Mouse (Mus musculus): ENCODE data around the gene 1700029P11Rik. TPM values are rescaled to one million over a fixed set of nuclear protein-coding genes. Genes with fewer than 3 reads are reported as not detected.

The 1700029P11Rik gene
- polyA plus RNA-seq, 1 experiment from 2014 or later = not detected

DNA sequence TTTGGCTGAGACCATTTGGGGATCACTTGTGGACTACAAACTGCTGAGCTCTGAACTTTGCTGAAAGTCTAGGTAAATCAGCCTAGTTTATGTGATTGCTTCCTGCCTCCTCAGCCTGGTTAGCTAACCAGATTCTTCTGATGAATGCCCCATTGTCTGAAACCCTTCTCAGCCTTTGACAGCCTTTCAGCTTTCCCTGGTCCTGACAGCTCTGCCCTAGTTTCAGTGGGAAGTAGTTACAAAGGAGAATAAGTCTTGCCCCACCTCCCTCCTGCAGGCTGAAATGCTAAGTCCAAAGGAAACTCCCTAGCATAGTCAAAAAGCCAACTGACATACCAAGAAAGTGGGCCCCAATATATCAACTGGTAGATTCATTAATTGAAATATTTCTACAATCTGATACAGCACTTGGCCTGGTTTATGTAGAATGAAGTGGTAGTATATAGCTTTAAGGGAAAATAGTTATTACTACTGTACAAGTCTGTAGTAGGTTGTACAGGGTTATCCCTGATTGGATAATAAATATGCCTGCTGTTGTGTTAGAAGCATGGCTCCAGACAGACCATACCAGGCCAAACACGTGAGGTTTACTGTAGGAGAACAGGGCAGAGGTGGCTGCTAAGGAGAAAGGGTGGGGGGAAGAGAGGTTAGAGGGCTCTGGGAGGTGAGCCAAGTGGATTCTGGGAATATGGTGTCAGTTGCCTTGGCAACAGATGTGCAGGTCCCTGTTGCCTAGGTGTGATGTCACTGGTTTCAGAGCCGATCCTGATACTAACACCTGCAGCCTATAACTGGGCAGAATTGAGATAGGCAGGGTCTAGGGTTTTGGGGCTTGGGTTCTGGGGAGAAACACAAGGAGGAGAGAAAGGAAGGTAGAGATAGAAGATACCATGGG, 5.2 kb downstream of the 1700029P11Rik start:
- no peaks in the 10 kb centered on the region for H3K4me1 ChIP-seq (replicated peaks; ENCODE audit: control insufficient read depth, insufficient read depth, low read length)
- DNase-seq (ENCODE audit: low spot score) (no peak), ATAC-seq (replicated peaks; ENCODE audit: low FRiP score, low TSS enrichment, low read depth) (no peak)
- H3K4me3 ChIP-seq (ENCODE audit: low read depth, low read length) = no peak overlapping the region
- 55% methylated on average over 2 of the region's 2 CpGs for WGBS
- no peaks in the 10 kb centered on the region for H3K27me3 ChIP-seq (replicated peaks; ENCODE audit: control insufficient read depth, insufficient read depth, low read length)
- H3K36me3 ChIP-seq (ENCODE audit: control insufficient read depth, insufficient read depth, low read length) = no peaks in the 10 kb centered on the region
- H3K4me2 ChIP-seq (ENCODE audit: low read length) = no peak overlapping the region
- no peak overlapping the region for H3K9ac ChIP-seq (ENCODE audit: low read length)
- no peak overlapping the region for H3K27ac ChIP-seq (ENCODE audit: low read depth)
- H3K9me3 ChIP-seq (ENCODE audit: control insufficient read depth, low read length) = no peaks in the 10 kb centered on the region

DNA sequence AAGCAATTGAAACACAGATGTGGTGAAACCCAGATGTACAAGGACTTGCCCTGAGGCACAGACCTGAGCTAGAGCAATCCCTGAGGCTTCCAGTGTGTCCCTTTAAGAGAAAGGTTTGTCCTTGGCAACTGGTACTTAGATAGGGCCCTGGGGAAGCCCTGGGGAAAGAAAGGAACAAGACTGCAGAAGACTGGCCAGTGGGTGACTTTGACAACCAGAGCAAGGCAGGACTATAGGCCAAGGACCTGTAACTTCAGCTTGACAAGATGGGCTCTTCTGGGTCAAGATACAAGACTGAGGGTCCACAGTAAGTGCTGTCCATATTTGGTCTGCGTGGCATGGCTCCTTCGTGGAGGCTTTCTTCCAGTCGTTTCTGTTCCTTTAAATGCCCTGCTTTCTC, 7.3 kb downstream of the 1700029P11Rik start, which contains the start of gene Xrcc6:
Gene Xrcc6 (plus strand): TSS at position 190 of the 400 bp plus-strand sequence.
- Histone ChIP-seq H3K36me3 (ENCODE audit: control insufficient read depth, insufficient read depth, low read length) (0 out of 2 replicates have a peak, but pooled peaks cover 2% of the 10 kb centered on the region), H3K4me2 (ENCODE audit: low read length) (no peak within 1 kb of the TSS), H3K27ac (ENCODE audit: low read depth) (no peak within 1 kb of the TSS), H3K9me3 (ENCODE audit: control insufficient read depth, low read length) (no peaks in the 10 kb centered on the region), H3K27me3 (replicated peaks; ENCODE audit: control insufficient read depth, insufficient read depth, low read length) (no peaks in the 10 kb centered on the region), H3K4me1 (replicated peaks; ENCODE audit: control insufficient read depth, insufficient read depth, low read length) (no peaks in the 10 kb centered on the region), H3K9ac (ENCODE audit: low read length) (no peak within 1 kb of the TSS), H3K4me3 (ENCODE audit: low read depth, low read length) (no peak within 1 kb of the TSS)
- no peak for DNase-seq (ENCODE audit: low spot score)
- no peak for ATAC-seq (replicated peaks; ENCODE audit: low FRiP score, low TSS enrichment, low read depth)
- 82% methylated on average over 3 of the region's 3 CpGs for WGBS

DNA sequence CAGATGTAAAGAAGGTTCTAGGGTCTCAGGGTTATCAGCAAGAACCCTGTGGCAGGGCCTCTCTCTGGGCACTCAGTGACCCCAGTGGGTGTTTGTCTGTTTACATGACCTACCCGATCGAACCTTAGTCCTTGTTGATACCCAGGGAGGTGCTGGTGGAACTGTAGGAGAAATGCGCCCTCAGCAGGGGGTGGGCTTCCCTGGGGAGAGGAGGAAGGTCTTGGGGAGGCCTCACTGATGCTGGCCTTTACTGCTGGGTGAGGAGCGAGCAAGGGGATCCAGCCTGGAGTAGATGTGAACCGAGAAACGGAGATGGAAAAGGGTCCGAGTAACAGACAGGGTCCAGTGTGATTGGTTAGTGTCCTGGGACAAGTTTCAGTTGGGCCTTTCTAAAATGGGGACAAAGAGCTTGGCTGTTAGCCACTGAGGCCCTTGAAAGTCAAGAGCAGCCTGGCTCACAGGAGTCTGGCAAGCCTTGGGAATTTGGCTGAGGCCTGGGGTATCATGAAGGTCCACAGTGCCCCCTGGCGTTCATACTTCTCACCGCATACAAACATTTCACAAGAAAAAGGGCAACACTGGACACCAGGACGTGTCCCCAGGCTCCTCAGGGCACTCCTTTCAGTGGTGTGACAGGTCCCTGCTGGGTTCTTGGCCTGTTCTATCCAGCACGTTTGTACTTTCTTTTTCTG, 9.2 kb downstream of the 1700029P11Rik start:
- DNase-seq (ENCODE audit: low spot score) (peak; percentile 94), ATAC-seq (replicated peaks; ENCODE audit: low FRiP score, low TSS enrichment, low read depth) (no peak)
- no peaks in the 10 kb centered on the region for H3K9me3 ChIP-seq (ENCODE audit: control insufficient read depth, low read length)
- H3K36me3 ChIP-seq (ENCODE audit: control insufficient read depth, insufficient read depth, low read length) = peaks cover 18% of the 10 kb centered on the region
- no peak overlapping the region for H3K27ac ChIP-seq (ENCODE audit: low read depth)
- H3K27me3 ChIP-seq (replicated peaks; ENCODE audit: control insufficient read depth, insufficient read depth, low read length) = no peaks in the 10 kb centered on the region
- WGBS = 50% methylated on average over 11 of the region's 11 CpGs
- no peak overlapping the region for H3K4me2 ChIP-seq (ENCODE audit: low read length)
- H3K4me3 ChIP-seq (ENCODE audit: low read depth, low read length) = no peak overlapping the region
- no peak overlapping the region for H3K9ac ChIP-seq (ENCODE audit: low read length)
- H3K4me1 ChIP-seq (replicated peaks; ENCODE audit: control insufficient read depth, insufficient read depth, low read length) = no peaks in the 10 kb centered on the region

DNA sequence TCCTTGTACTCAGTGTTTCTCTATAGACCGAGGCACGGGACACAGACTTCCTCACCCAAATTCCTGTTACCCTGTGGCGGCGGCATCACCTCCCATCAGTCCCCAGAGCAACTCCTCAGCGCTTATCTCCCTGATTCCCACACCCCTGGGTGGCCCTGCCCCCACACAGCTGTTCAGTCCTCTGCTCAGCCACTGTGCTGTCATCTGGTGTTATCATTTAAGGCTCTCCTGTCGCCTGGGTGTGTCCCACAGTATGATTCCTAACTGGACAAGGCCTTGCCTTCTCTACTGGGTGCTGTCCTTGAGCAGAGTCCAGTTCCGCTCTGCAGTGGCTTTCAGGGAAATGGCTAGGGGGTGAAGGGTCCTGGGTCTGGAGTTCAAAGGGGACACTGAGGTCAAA, 10.2 kb downstream of the 1700029P11Rik start:
- H3K27me3 ChIP-seq (replicated peaks; ENCODE audit: control insufficient read depth, insufficient read depth, low read length) = no peaks in the 10 kb centered on the region
- H3K27ac ChIP-seq (ENCODE audit: low read depth) = no peak overlapping the region
- WGBS = 49% methylated on average over 7 of the region's 7 CpGs
- no peak overlapping the region for H3K4me3 ChIP-seq (ENCODE audit: low read depth, low read length)
- no peaks in the 10 kb centered on the region for H3K9me3 ChIP-seq (ENCODE audit: control insufficient read depth, low read length)
- DNase-seq (ENCODE audit: low spot score) (no peak), ATAC-seq (replicated peaks; ENCODE audit: low FRiP score, low TSS enrichment, low read depth) (no peak)
- H3K9ac ChIP-seq (ENCODE audit: low read length) = no peak overlapping the region
- peaks cover 19% of the 10 kb centered on the region for H3K36me3 ChIP-seq (ENCODE audit: control insufficient read depth, insufficient read depth, low read length)
- no peak overlapping the region for H3K4me2 ChIP-seq (ENCODE audit: low read length)
- no peaks in the 10 kb centered on the region for H3K4me1 ChIP-seq (replicated peaks; ENCODE audit: control insufficient read depth, insufficient read depth, low read length)

DNA sequence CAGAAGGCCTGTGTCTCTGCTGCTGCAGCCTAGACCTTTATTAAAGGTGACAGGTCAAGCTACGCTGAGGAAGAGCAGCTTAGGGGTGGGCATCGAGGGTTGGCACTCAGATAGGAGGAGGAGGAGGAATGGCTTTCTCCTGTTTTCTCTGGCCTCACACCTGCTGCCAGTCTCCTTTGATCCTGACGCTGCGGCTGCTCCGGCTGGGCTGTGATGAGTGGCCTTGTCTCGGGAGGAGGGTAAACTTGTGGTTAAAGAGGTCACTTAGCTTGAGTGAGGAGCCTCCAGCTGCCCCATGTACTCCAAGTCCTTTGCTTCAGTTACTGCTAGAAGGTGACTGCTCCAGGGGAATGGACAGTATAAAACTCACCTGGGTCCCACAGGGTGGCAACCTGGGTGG, 13.7 kb downstream of the 1700029P11Rik start:
- no peak overlapping the region for H3K4me2 ChIP-seq (ENCODE audit: low read length)
- ATAC-seq (replicated peaks; ENCODE audit: low FRiP score, low TSS enrichment, low read depth) = no peak
- no peak overlapping the region for H3K27ac ChIP-seq (ENCODE audit: low read depth)
- no peaks in the 10 kb centered on the region for H3K9me3 ChIP-seq (ENCODE audit: control insufficient read depth, low read length)
- H3K4me1 ChIP-seq (replicated peaks; ENCODE audit: control insufficient read depth, insufficient read depth, low read length) = no peaks in the 10 kb centered on the region
- no peak overlapping the region for H3K4me3 ChIP-seq (ENCODE audit: low read depth, low read length)
- DNase-seq (ENCODE audit: low spot score) = no peak
- WGBS = 71% methylated on average over 6 of the region's 6 CpGs
- peaks cover 46% of the 10 kb centered on the region for H3K36me3 ChIP-seq (ENCODE audit: control insufficient read depth, insufficient read depth, low read length)
- H3K27me3 ChIP-seq (replicated peaks; ENCODE audit: control insufficient read depth, insufficient read depth, low read length) = no peaks in the 10 kb centered on the region
- no peak overlapping the region for H3K9ac ChIP-seq (ENCODE audit: low read length)

DNA sequence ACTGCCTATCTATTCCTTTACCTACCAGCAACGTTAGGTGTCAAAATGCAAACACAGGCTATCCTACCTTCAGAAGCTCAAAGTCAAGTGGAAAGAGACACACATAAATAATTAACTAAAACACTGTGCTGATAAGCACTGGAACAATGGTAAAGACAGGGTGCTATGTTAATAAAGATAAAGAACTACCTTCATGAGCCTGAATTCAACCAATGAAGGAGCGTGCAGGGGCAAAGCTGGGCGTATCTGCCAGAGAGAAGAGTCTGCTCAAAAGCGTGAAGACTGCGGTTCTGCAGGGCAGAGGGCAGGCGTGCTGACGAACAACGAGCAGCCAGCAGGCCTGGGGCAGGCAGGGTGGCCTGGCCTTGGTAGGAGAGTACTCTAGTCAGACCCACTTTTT, 23.9 kb downstream of the 1700029P11Rik start:
- DNase-seq (ENCODE audit: low spot score) = no peak
- no peaks in the 10 kb centered on the region for H3K4me1 ChIP-seq (replicated peaks; ENCODE audit: control insufficient read depth, insufficient read depth, low read length)
- 69% methylated on average over 8 of the region's 8 CpGs for WGBS
- no peak overlapping the region for H3K27ac ChIP-seq (ENCODE audit: low read depth)
- peaks cover 20% of the 10 kb centered on the region; the same call in 1 of the 2 replicates for H3K36me3 ChIP-seq (ENCODE audit: control insufficient read depth, insufficient read depth, low read length)
- no peak overlapping the region for H3K4me2 ChIP-seq (ENCODE audit: low read length)
- H3K4me3 ChIP-seq (ENCODE audit: low read depth, low read length) = no peak overlapping the region
- H3K27me3 ChIP-seq (replicated peaks; ENCODE audit: control insufficient read depth, insufficient read depth, low read length) = no peaks in the 10 kb centered on the region
- H3K9ac ChIP-seq (ENCODE audit: low read length) = no peak overlapping the region
- H3K9me3 ChIP-seq (ENCODE audit: control insufficient read depth, low read length) = no peaks in the 10 kb centered on the region
- peak; percentile 54 for ATAC-seq (replicated peaks; ENCODE audit: low FRiP score, low TSS enrichment, low read depth)

DNA sequence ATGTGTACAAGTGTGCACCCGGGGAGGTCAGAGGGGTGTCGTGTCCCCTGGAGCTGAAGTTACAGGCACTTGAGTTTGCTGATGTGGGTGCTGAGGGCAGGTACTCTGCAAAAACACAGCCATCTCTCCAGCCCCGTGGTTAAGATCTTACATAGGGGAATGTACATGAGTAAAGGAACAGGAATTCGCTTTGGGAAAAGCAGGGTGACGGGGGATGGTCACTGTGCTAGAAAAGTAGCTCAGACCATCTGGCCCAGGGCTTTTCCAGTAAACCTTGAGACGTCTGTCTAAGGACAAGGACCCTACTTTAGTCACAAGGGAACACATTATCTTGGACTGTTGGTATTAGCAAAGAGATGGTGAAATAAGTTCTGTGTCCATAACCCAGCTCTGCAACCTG, 31.6 kb downstream of the 1700029P11Rik start:
- 84% methylated on average over 6 of the region's 6 CpGs for WGBS
- Histone ChIP-seq H3K4me2 (ENCODE audit: low read length) (no peak overlapping the region), H3K27ac (ENCODE audit: low read depth) (no peak overlapping the region), H3K27me3 (replicated peaks; ENCODE audit: control insufficient read depth, insufficient read depth, low read length) (no peaks in the 10 kb centered on the region), H3K9ac (ENCODE audit: low read length) (no peak overlapping the region), H3K9me3 (ENCODE audit: control insufficient read depth, low read length) (no peaks in the 10 kb centered on the region), H3K4me1 (replicated peaks; ENCODE audit: control insufficient read depth, insufficient read depth, low read length) (peaks cover 15% of the 10 kb centered on the region), H3K4me3 (ENCODE audit: low read depth, low read length) (no peak overlapping the region), H3K36me3 (ENCODE audit: control insufficient read depth, insufficient read depth, low read length) (peaks cover 5% of the 10 kb centered on the region; the same call in 1 of the 2 replicates)
- ATAC-seq (replicated peaks; ENCODE audit: low FRiP score, low TSS enrichment, low read depth) (no peak), DNase-seq (ENCODE audit: low spot score) (no peak)

DNA sequence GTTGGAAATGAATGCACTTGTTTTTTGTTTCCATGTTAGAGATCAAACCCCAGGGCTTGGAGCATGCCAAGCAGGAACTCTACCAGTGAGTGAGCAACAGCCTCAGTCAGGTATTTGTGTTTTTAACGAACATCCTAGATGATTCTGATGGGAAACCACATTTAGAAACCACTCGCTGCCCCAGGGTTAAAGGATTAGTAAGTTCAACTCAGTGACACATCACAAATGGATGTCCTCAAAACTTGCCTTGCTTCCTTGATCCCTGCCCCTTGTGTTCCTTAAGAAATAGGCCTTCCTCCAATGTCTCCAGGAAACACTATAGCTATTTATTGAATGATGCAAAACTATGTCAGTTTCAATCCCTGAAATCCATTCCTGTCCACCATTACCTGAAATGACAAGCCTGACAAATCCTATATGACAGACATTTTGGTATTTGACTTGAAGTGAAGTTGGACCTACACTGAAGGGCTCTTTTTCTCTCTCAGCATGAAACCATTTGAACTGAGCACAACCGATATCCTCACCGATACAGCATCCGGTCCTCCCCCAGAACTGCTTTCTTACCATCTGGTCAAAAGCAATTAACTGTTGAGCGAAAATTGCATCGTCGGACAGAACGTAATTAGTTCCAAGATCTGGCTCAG, 34.5 kb downstream of the 1700029P11Rik start:
- Histone ChIP-seq H3K27me3 (replicated peaks; ENCODE audit: control insufficient read depth, insufficient read depth, low read length) (no peaks in the 10 kb centered on the region), H3K9ac (ENCODE audit: low read length) (peak overlapping the region; percentile 75), H3K4me1 (replicated peaks; ENCODE audit: control insufficient read depth, insufficient read depth, low read length) (peaks cover 17% of the 10 kb centered on the region), H3K36me3 (ENCODE audit: control insufficient read depth, insufficient read depth, low read length) (peaks cover 16% of the 10 kb centered on the region), H3K4me3 (ENCODE audit: low read depth, low read length) (peak overlapping the region; percentile 100), H3K4me2 (ENCODE audit: low read length) (peak overlapping the region; percentile 79), H3K27ac (ENCODE audit: low read depth) (peak overlapping the region; percentile 69; the same call in 1 of the 2 replicates), H3K9me3 (ENCODE audit: control insufficient read depth, low read length) (no peaks in the 10 kb centered on the region)
- 19% methylated on average over 9 of the region's 9 CpGs for WGBS
- no peak for ATAC-seq (replicated peaks; ENCODE audit: low FRiP score, low TSS enrichment, low read depth)
- no peak for DNase-seq (ENCODE audit: low spot score)
